Mouse (Mus musculus) heart, postnatal 0 days (tissue): ENCODE results near the gene Glrb. TPM values are rescaled to one million over a fixed set of nuclear protein-coding genes. Genes with fewer than 3 reads are reported as not detected.

ENCODE experiments used
- ATAC-seq: fragments of 200-750 bp; cut with Nextera tagmentation; 2 replicates; pipeline ENCODE4 v1.8.0; 2017; ENCODE audit warnings: low read depth, moderate number of reproducible peaks, moderate library complexity; ENCODE audit not compliant: insufficient read depth
- DNase-seq: peaks from one replicate; pipeline ENCODE4 v3.0.0-alpha.2; 2016; ENCODE audit warnings: low spot score
- H3K27ac ChIP-seq: fragments of 300-500 bp; sonication (generic); 2 replicates; pipeline ENCODE4 v1.5.1; 2014; ENCODE audit warnings: low read depth, mild to moderate bottlenecking
- H3K27me3 ChIP-seq: fragments of 300-500 bp; sonication (generic); 2 replicates; pipeline ENCODE4 v1.6.1; 2014; ENCODE audit warnings: low read length, mixed read lengths; ENCODE audit not compliant: control insufficient read depth, insufficient read depth
- H3K36me3 ChIP-seq: fragments of 300-500 bp; sonication (generic); replicated peaks from 2 replicates; pipeline ENCODE4 v1.6.1; 2014; ENCODE audit warnings: low read length, mixed read lengths; ENCODE audit not compliant: control insufficient read depth, insufficient read depth
- H3K4me1 ChIP-seq: fragments of 300-500 bp; sonication (generic); 2 replicates; pipeline ENCODE4 v1.6.1; 2014; ENCODE audit warnings: antibody characterized with exemption; ENCODE audit not compliant: control insufficient read depth, insufficient read depth
- H3K4me2 ChIP-seq: fragments of 300-500 bp; sonication (generic); 2 replicates; pipeline ENCODE4 v1.6.1; 2014; ENCODE audit warnings: low read depth, mild to moderate bottlenecking, low read length, moderate library complexity
- H3K4me3 ChIP-seq: fragments of 300-500 bp; sonication (generic); 2 replicates; pipeline ENCODE4 v1.5.1; 2014; ENCODE audit warnings: low read depth, low read length
- H3K9ac ChIP-seq: fragments of 300-500 bp; sonication (generic); replicated peaks from 2 replicates; pipeline ENCODE4 v1.6.1; 2014; ENCODE audit warnings: low read depth, low read length, mixed read lengths
- H3K9me3 ChIP-seq: fragments of 300-500 bp; sonication (generic); replicated peaks from 2 replicates; pipeline ENCODE4 v1.6.1; 2016; ENCODE audit warnings: low read length; ENCODE audit not compliant: control insufficient read depth
- CTCF ChIP-seq: IDR thresholded peaks from 2 replicates; pipeline ENCODE4 v1.5.1; 2016; ENCODE audit warnings: antibody characterized with exemption, control low read depth, low read depth
- EP300 ChIP-seq: IDR thresholded peaks from 2 replicates; pipeline ENCODE4 v1.6.1; 2016; ENCODE audit warnings: antibody characterized with exemption, low read depth
- WGBS: fragments of 180-500 bp; shearing (Covaris S2); extraction: QIAGEN DNeasy Blood & Tissue Kit; methylation state at CpG from one replicate; pipeline ENCODE4 v1.1.7; 2014; 5-methylcytosine and 5-hydroxymethylcytosine counted together
- polyA plus RNA-seq: library from polyadenylated mRNA; unstranded; fragments of >200 nt; fragmentation: Nextera tagmentation; extraction: Ambion mirVana; gene quantifications from 2 replicates; pipeline ENCODE4 v1.2.1, GENCODE M21; 2015
- total RNA-seq: library from RNA; depleted of rRNA; stranded (reverse); fragments of >200 nt; gene quantifications from 2 replicates; pipeline ENCODE4 v1.2.3, GENCODE M21; 2014; ENCODE audit warnings: low replicate concordance

Gene Glrb
- total and polyA plus RNA-seq, 2 experiments from 2014 or later: 0.25 to 0.53 TPM

DNA sequence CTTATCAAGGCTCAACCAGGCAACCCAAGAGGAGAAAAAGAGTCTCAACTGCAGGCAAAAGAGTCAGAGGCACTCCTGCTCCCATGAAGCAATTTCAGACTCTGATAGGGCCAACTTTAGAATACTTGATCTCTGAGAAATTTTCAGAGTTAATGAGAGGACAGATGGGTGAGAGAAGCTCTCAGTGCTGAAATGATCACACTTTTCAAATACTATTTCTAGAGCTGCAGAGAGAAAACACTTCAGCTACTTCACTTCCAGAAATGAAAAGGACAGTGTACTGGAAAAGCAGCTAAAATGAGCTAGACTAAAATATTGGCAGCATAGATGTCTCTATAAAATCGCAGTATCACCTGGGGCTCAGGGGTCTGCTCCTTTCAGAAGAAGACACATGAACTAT is 94.8 kb downstream of the Glrb start:
- Histone ChIP-seq H3K4me3 (no peak overlapping the region), H3K27me3 (no peaks in the 10 kb centered on the region), H3K4me2 (no peak overlapping the region), H3K9ac (no peak overlapping the region), H3K9me3 (no peaks in the 10 kb centered on the region), H3K27ac (no peak overlapping the region), H3K36me3 (no peaks in the 10 kb centered on the region), H3K4me1 (no peaks in the 10 kb centered on the region)
- WGBS: 68% methylated on average over 1 of the region's 1 CpGs
- TF ChIP-seq CTCF: no peak
- TF ChIP-seq EP300: no peak
- no peak for ATAC-seq
- no peak for DNase-seq

DNA sequence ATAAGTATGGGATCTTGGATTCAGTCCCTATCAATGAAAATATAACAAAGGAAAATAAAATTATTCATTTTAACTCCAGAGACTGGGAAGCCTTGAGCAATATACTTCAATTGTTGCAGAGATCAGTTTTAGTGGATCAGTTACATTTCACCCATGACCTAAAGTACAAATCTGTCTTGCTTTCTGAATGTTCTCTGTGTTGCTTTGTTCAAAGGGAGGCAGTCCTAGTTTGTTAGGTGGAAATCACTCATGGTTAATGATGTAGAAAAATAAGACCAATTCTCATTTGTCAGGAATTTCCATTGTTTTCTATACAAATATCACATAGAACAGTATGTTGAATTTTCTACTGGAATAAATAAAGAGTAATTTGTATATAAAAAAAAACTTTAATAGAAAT is 99.7 kb downstream of the Glrb start:
- Histone ChIP-seq H3K9ac (no peak overlapping the region), H3K4me3 (no peak overlapping the region), H3K4me2 (no peak overlapping the region), H3K27ac (no peak overlapping the region), H3K27me3 (no peaks in the 10 kb centered on the region), H3K4me1 (no peaks in the 10 kb centered on the region), H3K36me3 (no peaks in the 10 kb centered on the region), H3K9me3 (no peaks in the 10 kb centered on the region)
- TF ChIP-seq CTCF (no peak), EP300 (no peak)
- DNase-seq: no peak
- no peak for ATAC-seq

DNA sequence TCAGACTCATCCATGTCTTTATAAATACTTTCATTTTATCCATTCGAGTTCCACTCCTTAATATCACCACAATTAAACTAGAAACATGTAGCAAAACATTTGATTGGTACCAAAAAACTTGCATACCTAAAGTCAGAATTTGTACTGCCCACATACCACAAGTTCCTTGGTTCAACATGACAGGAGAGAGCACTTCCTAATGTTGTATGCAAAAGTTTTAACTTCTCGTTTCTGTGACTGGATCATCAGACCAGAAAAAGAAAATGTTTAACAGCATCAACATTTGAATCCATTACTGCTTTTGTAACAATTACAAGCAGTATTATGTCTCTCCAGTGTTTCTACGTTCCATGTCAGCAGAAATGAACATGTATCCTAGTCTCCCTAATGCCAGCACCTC is 101.2 kb downstream of the Glrb start:
- ATAC-seq: no peak
- TF ChIP-seq EP300 (no peak), CTCF (no peak)
- H3K36me3 ChIP-seq: no peaks in the 10 kb centered on the region
- no peak overlapping the region for H3K4me3 ChIP-seq
- H3K4me1 ChIP-seq: no peaks in the 10 kb centered on the region
- H3K27me3 ChIP-seq: no peaks in the 10 kb centered on the region
- H3K27ac ChIP-seq: no peak overlapping the region
- no peak overlapping the region for H3K9ac ChIP-seq
- 60% methylated on average over 3 of the region's 3 CpGs for WGBS
- no peak for DNase-seq
- H3K9me3 ChIP-seq: no peaks in the 10 kb centered on the region
- no peak overlapping the region for H3K4me2 ChIP-seq

DNA sequence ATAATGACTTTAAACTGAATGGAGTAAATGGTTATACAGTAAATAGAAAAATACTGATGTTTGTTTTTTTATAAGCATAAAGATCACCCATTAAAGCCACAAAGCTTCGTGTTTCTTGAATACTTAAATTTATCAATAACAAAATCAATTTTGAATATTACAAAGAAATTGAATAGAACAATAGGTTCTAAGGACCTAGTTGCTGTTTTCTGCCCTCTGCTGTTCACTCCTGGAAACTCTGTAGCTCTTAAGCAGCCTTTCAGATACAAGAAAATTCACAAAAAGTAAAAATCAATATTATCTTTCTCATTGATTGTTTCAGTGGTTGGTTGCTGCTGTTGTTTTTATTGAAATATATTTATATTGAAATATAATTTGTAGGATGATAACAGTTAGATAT is 108.1 kb downstream of the Glrb start:
- Histone ChIP-seq H3K4me1 (peaks cover 5% of the 10 kb centered on the region; the same call in 1 of the 2 replicates), H3K4me2 (no peak overlapping the region), H3K4me3 (no peak overlapping the region), H3K9ac (no peak overlapping the region), H3K9me3 (no peaks in the 10 kb centered on the region), H3K27ac (no peak overlapping the region), H3K27me3 (peaks cover 24% of the 10 kb centered on the region), H3K36me3 (no peaks in the 10 kb centered on the region)
- 4% methylated on average over 1 of the region's 1 CpGs for WGBS
- ATAC-seq: no peak
- TF ChIP-seq CTCF (peak; percentile 41), EP300 (no peak)
- DNase-seq: no peak

DNA sequence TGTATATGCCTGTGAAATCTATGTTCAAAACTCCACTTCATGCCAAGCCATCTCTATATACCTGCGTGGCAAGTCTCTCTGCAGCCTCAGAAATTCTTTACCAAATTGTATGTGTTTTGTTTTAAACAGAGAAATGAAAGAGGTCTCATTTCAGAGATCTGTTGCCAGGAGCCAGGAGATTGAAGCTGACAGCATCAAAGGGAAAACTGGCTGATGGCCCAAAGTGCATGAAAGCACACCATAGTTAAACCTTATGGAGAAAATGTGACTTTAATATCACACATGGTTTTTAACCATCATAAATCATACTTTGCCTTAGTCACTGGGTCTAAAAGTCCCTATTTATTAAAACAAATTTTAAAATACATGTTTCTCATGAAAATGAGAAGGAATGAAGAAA is 109.6 kb downstream of the Glrb start:
- TF ChIP-seq EP300 (no peak), CTCF (no peak)
- 51% methylated on average over 1 of the region's 1 CpGs for WGBS
- no peak overlapping the region for H3K9ac ChIP-seq
- peaks cover 5% of the 10 kb centered on the region; the same call in 1 of the 2 replicates for H3K4me1 ChIP-seq
- H3K4me3 ChIP-seq: no peak overlapping the region
- H3K36me3 ChIP-seq: no peaks in the 10 kb centered on the region
- H3K27ac ChIP-seq: no peak overlapping the region
- H3K4me2 ChIP-seq: no peak overlapping the region
- peaks cover 31% of the 10 kb centered on the region for H3K27me3 ChIP-seq
- ATAC-seq (no peak), DNase-seq (no peak)
- no peaks in the 10 kb centered on the region for H3K9me3 ChIP-seq

DNA sequence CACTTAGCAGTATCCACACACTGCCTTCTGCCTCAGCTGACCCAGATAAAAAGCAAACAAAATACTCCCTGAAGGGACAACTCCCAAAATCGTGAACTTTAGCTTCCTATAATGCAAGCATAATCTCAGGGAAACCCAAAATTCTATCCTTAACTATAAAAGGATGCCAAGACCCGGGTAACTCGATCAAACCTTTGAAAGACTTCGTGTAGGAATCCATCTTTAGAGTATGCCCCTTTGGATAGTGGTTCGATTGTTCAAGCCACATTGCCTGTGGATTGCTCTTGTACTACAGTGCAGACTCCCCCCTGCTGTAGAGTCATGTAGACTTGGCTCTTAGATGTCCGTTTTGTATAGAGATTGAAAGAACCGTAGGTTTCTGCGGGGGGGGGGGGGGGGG is 110.2 kb downstream of the Glrb start:
- Histone ChIP-seq H3K27ac (no peak overlapping the region), H3K4me2 (no peak overlapping the region), H3K4me3 (no peak overlapping the region), H3K4me1 (peaks cover 5% of the 10 kb centered on the region; the same call in 1 of the 2 replicates), H3K9ac (no peak overlapping the region), H3K36me3 (no peaks in the 10 kb centered on the region), H3K9me3 (no peaks in the 10 kb centered on the region), H3K27me3 (peaks cover 31% of the 10 kb centered on the region)
- 54% methylated on average over 8 of the region's 8 CpGs for WGBS
- no peak for DNase-seq
- ATAC-seq: no peak
- TF ChIP-seq EP300 (no peak), CTCF (no peak)
